Mouse (Mus musculus) forebrain, embryonic 10.5 days (tissue): ENCODE data around the gene Hsd17b14. TPM values are rescaled to one million over a fixed set of nuclear protein-coding genes. Genes with fewer than 3 reads are reported as not detected.
"Not testable (repeated sequence)": the region's sequence is repeated elsewhere in the genome, so short reads cannot be mapped to it uniquely, and the experiment has no call there.

ENCODE experiments used
- DNase-seq: peaks from one replicate; pipeline ENCODE4 v3.0.0-alpha.2; 2017; ENCODE audit warnings: low spot score; ENCODE audit errors: extremely low spot score
- H3K27ac ChIP-seq: fragments of 300-500 bp; sonication (generic); 2 replicates; pipeline ENCODE4 v1.5.1; 2016; ENCODE audit warnings: mild to moderate bottlenecking
- H3K27me3 ChIP-seq: fragments of 300-500 bp; sonication (generic); 2 replicates; pipeline ENCODE4 v1.6.1; 2016; ENCODE audit warnings: mild to moderate bottlenecking; ENCODE audit not compliant: poor library complexity, severe bottlenecking
- H3K36me3 ChIP-seq: fragments of 300-500 bp; sonication (generic); replicated peaks from 2 replicates; pipeline ENCODE4 v1.6.1; 2016; ENCODE audit warnings: mild to moderate bottlenecking, moderate library complexity
- H3K4me1 ChIP-seq: fragments of 300-500 bp; sonication (generic); 2 replicates; pipeline ENCODE4 v1.6.1; 2016
- H3K4me3 ChIP-seq: fragments of 300-500 bp; sonication (generic); 2 replicates; pipeline ENCODE4 v1.5.1; 2016; ENCODE audit warnings: mild to moderate bottlenecking, moderate library complexity
- H3K9me3 ChIP-seq: fragments of 300-500 bp; sonication (generic); 2 replicates; pipeline ENCODE4 v1.6.1; 2016; ENCODE audit warnings: mild to moderate bottlenecking, moderate library complexity
- WGBS: fragments of 180-500 bp; shearing (Covaris S2); methylation state at CpG from one replicate; pipeline ENCODE4 v1.1.7; 2016; 5-methylcytosine and 5-hydroxymethylcytosine counted together
- polyA plus RNA-seq: library from polyadenylated mRNA; unstranded; fragments of >200 nt; fragmentation: Nextera tagmentation; extraction: Ambion mirVana; gene quantifications from 2 replicates; pipeline ENCODE4 v1.2.1, GENCODE M21; 2016

Hsd17b14 gene
- polyA plus RNA-seq, 1 experiment from 2014 or later, result 0.63 TPM

DNA sequence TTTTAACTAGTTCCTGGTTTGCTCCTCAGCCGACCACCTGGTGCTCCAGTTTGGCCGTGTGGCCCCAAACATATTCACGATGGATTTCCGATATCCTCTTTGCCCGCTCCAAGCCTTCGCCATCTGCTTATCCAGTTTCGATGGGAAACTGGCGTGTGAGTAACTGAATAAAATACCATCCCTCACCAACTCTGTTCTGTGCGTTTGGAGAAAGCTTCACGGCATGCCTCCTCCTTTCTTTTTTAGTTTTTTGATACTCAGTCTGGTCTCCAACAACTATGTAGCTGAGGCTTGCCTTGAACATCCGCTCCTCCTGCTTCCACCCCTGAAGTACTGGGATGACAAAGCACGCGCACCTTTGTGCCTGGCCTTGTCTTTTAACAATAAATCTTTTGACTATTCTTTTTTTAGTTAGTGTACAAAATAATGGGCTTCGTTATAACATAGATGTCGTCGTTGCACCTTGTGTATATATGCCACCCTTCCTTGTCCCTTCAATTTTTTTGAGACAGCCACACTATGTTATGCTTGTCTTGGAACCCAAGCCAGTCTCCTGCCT is 32.4 kb upstream of the Hsd17b14 start:
- H3K4me1 ChIP-seq, result peaks cover 47% of the 10 kb centered on the region
- DNase-seq, result no peak
- no peaks in the 10 kb centered on the region for H3K27me3 ChIP-seq
- peak overlapping the region; percentile 91 for H3K27ac ChIP-seq
- H3K36me3 ChIP-seq, result peaks cover 20% of the 10 kb centered on the region
- 61% methylated on average over 16 of the region's 16 CpGs for WGBS
- no peaks in the 10 kb centered on the region for H3K9me3 ChIP-seq
- peak overlapping the region; percentile 63 for H3K4me3 ChIP-seq

DNA sequence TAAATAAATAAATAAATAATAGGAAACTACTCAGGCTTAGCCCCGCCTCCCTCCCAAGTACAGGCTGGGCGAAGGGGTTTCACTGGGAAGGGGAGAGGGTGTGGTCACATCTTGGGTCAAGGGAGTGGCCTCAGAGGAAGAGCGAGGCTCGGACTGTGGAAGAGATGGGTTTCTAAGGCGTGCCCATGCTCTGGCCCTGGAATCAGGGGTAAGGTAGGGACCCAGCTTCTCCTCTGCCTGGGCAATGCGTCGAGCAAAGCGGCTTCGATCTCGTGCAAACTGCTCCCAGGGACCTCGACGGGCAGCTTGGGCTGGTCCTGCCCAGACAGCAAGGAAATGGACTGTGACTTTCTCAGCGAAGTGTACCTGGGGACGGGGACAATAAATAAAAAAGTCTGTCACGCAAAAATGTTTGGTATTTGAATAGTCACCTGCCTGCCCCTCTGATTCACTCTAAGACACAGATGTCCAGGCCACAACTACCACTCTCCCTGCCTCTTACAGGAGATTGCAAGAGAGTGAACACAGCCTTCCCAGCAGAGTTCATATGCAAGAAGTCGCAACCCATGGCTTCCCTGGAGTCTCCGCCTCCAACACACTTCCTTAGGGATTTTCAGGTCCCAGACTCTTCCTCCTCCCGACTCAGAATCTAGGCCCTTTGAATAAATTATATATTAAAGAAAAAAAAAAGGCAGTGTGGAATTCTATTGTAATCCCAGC is 31.6 kb upstream of the Hsd17b14 start:
- no peak for DNase-seq
- peak overlapping the region; percentile 30 for H3K4me3 ChIP-seq
- peaks cover 20% of the 10 kb centered on the region for H3K36me3 ChIP-seq
- H3K27ac ChIP-seq, result no peak overlapping the region
- peaks cover 47% of the 10 kb centered on the region for H3K4me1 ChIP-seq
- no peaks in the 10 kb centered on the region for H3K9me3 ChIP-seq
- H3K27me3 ChIP-seq, result no peaks in the 10 kb centered on the region
- 79% methylated on average over 18 of the region's 18 CpGs for WGBS

DNA sequence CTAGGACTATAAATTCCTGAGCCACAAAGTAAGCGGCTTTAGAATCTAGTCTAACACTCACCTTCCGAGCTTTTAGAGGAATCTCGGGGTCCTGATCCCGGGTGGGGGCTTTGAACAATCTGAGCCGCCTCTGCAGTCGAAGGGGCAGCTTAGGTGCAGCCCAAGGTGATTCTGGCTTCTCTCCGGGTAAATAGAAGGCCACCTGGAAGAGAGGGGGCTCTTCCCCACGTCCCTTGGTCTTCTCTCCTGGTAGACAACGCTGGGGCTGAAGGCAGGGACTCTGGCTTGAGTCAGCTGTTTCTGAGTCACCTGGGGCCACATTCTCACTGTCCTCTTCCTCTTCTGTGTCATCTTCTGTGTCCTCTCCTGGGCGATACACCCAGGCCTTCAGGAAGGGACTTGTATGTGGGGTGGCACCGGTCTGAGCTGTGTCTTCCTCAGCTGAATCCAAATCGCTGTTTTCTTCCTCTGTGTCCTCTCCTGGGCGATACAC is 31.0 kb upstream of the Hsd17b14 start:
- no peaks in the 10 kb centered on the region for H3K9me3 ChIP-seq
- H3K27me3 ChIP-seq, result no peaks in the 10 kb centered on the region
- peaks cover 47% of the 10 kb centered on the region for H3K4me1 ChIP-seq
- H3K4me3 ChIP-seq, result peak overlapping the region; percentile 30
- DNase-seq, result no peak
- peaks cover 20% of the 10 kb centered on the region for H3K36me3 ChIP-seq
- WGBS, result 86% methylated on average over 13 of the region's 13 CpGs
- H3K27ac ChIP-seq, result no peak overlapping the region

DNA sequence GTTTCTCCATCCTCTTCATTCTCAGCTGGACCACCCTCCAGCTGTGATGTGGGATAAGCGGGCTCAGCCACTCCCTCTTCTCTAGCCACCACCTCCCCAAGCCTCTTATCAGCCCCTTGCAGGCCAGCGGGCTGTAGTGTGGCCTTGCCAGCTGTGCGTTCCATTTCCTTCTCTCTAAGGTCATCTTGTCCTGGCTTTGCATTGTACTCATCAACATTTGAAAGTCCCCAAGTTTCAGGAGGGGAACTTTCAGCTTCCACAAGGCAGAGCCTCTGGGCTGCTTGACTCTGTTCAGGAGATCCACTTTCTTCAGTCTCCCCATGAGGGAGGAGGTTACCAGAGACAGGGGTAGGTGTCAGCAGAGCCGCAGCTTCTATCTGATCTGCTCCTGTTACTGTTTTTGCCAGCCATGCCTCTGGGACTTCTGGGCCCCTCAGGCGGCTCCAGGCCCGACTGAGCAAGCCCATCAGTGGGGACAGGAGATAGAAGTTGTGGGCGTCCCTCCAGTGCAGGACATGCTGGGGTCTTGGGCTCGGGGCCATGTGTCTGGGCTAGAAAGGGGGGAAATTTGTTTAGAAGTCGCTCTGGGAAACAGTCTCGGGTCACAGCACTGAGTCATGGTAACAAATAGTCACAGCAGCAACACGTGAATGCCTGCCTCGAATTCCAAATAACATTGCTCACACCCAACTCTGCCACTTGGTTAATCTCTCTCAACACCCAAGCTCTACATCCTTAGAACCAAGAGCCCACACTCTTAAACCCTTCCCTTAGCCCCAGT is 29.7 kb upstream of the Hsd17b14 start:
- Histone ChIP-seq H3K27me3 (no peaks in the 10 kb centered on the region), H3K36me3 (peaks cover 20% of the 10 kb centered on the region), H3K4me3 (peak overlapping the region; percentile 91), H3K9me3 (no peaks in the 10 kb centered on the region), H3K4me1 (peaks cover 50% of the 10 kb centered on the region), H3K27ac (peak overlapping the region; percentile 94)
- 43% methylated on average over 12 of the region's 12 CpGs for WGBS
- DNase-seq, result peak; percentile 25

DNA sequence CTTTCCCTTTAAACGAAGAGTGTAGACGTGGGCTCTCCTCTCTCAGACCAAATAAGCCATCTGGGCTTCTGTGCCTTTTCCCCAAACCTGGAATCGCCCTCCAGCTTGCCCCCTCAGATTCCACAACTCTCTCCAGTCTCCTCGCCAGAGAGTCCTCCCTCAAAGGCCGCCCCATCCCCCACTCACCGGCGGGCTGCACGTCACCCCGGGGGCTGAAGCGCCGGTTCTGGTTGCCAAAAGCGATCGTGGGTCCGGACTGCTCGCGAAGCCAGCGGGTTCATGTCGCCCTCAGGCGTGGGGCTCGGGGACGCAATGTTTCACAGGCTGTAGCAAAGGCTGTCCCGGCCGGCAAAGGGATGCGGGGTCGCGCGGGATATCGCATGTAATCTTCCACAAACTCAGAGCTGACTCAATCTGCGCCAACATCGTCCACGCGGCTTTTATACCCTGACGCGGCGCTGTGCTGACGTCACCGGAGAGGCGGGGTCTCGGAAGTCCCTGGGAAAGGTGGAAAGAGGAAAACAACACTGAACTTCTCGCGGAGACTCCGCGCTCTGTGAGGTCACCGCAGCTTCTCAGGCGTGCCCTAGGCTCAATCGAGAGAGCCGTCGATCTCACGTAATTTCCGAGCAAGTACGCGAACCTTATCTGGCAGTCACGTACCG is 28.8 kb upstream of the Hsd17b14 start, which contains the start of the genes Ppp1r15a and Plekha4:
TSS of gene Ppp1r15a (minus strand) at position 460 of the 665 bp plus-strand sequence.
TSS of gene Plekha4 (plus strand) at position 522 of the 665 bp plus-strand sequence.
- peak; percentile 97 for DNase-seq
- under 1% methylated on average over 54 of the region's 54 CpGs for WGBS
- Histone ChIP-seq H3K4me1 (peaks cover 59% of the 10 kb centered on the region), H3K36me3 (peaks cover 20% of the 10 kb centered on the region), H3K27me3 (no peaks in the 10 kb centered on the region), H3K9me3 (no peaks in the 10 kb centered on the region), H3K27ac (peak within 1 kb of the TSS; percentile 94), H3K4me3 (peak within 1 kb of the TSS; percentile 91)

DNA sequence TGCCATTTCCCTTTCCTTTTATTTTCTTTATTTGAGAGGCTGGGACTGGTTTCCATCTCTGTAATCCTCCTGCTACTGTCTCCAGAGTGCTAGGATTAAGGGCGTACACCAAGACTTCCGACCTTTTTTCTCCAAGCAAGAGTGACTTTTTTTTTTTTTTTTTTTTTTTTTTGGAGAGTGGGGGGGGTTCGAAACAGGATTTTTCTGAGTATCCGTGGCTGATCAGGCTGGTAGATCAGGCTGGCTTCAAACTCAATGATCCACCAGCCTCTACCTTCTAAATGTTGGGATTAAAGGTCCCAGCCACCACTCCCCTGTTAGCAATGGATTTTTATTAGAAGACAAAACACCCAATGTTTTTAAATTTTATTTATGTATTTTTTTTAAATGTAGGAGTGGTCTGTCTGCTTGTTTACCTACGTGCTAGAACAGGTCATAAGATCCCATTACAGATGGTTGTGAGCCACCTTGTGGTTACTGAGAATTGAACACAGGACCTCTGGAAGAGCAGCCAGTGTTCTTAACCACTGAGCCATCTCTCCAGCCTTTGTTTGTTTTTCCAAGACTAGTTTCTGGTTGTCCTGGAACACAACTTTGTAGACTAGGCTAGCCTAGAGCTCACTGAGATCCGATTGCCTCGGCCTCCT is 28.1 kb upstream of the Hsd17b14 start:
- Histone ChIP-seq H3K36me3 (peaks cover 20% of the 10 kb centered on the region), H3K4me1 (peaks cover 54% of the 10 kb centered on the region), H3K4me3 (peak overlapping the region; percentile 91), H3K9me3 (no peaks in the 10 kb centered on the region), H3K27me3 (no peaks in the 10 kb centered on the region), H3K27ac (peak overlapping the region; percentile 94)
- DNase-seq, result no peak
- WGBS, result 24% methylated on average over 7 of the region's 7 CpGs

DNA sequence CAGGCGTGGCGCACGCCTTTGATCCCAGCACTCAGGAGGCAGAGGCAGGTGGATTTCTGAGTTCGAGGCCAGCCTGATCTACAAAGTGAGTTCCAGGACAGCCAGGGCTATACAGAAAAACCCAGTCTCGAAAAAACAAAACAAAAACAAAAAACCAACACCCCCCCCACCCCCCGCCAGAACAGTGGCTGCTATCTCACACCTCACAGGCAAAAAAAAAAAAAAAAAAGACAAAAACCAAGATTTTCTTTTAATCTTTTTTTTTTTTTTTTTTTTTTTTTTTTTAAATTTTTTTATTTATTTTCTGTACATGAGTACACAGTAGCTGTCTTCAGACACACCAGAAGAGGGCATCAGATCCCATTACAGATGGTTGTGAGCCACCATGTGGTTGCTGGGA is 27.5 kb upstream of the Hsd17b14 start:
- Histone ChIP-seq H3K4me1 (peaks cover 50% of the 10 kb centered on the region), H3K36me3 (peaks cover 20% of the 10 kb centered on the region)
- 88% methylated on average over 6 of the region's 6 CpGs for WGBS
- H3K27me3 ChIP-seq, H3K4me3 ChIP-seq, DNase-seq, H3K9me3 ChIP-seq, H3K27ac ChIP-seq: not testable (repeated sequence)

DNA sequence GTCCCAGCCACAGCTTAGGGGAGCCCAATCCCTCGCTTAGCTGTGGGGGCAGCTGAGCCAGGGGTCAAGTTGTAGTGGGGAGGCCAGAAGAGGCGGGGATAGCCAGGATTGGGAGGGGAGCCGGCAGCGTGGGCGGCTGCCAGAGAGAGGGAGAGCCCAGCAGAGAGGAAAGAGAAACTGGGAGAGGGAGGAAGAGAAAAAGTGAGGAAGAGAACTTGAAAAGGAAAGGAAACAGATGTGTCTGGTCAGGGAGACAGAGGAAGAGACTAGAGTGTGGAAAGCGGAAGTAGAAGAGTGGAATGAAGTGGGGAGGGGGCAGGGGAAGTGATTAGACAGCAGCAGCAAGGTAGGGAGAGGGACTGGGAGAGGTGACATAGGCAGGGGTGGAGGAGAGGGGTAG is 25.2 kb upstream of the Hsd17b14 start:
- H3K27ac ChIP-seq, result peak overlapping the region; percentile 12; the same call in 1 of the 2 replicates
- H3K4me1 ChIP-seq, result peaks cover 32% of the 10 kb centered on the region
- H3K36me3 ChIP-seq, result peaks cover 4% of the 10 kb centered on the region
- H3K4me3 ChIP-seq, result no peak overlapping the region
- no peak for DNase-seq
- no peaks in the 10 kb centered on the region for H3K27me3 ChIP-seq
- 30% methylated on average over 6 of the region's 6 CpGs for WGBS
- H3K9me3 ChIP-seq, result no peaks in the 10 kb centered on the region

DNA sequence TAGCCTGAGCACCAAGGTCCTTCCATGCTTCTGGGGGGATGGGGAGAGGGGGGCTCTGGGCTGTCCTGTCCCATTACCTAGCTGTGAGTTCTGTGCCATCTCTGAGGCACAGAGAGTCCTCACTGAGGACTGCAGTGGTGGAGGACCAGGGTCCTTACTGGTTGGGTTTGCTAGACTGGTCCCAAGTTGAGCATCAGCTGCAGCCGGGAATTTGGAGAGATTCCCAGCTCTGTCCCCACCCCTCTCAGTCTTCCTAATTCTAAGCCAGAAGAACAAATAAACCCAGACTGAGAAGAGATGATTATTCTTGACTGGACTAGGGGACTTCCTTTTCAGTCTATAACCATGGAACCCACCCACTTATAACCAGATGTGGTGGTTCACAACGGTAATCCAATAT is 24.1 kb upstream of the Hsd17b14 start:
- H3K27ac ChIP-seq, result peak overlapping the region; percentile 62; the same call in 1 of the 2 replicates
- H3K9me3 ChIP-seq, result no peaks in the 10 kb centered on the region
- H3K4me1 ChIP-seq, result peaks cover 21% of the 10 kb centered on the region
- H3K4me3 ChIP-seq, result no peak overlapping the region
- 90% methylated on average over 2 of the region's 2 CpGs for WGBS
- DNase-seq, result no peak
- no peaks in the 10 kb centered on the region for H3K36me3 ChIP-seq
- H3K27me3 ChIP-seq, result no peaks in the 10 kb centered on the region

DNA sequence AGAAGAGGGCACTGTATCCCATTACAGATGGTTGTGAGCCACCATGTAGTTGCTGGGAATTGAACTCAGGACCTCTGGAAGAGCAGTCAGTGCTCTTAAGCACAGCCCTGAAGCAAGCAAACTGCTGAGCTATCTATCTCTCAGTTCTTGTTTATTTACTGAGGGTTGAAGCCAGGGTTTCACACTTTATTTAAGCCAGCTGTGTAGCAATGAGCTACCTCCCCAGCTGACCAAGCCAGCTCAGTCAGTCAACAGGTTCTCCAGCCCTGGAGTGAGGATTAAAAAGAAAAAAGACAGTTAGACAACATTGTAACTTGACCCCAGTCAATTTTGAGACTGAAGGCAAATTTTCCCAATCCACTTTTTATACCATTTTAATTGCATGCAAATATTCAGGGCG is 19.0 kb upstream of the Hsd17b14 start:
- no peaks in the 10 kb centered on the region for H3K36me3 ChIP-seq
- DNase-seq, result no peak
- no peaks in the 10 kb centered on the region for H3K9me3 ChIP-seq
- WGBS, result 73% methylated on average over 1 of the region's 1 CpGs
- H3K4me3 ChIP-seq, result no peak overlapping the region
- H3K27me3 ChIP-seq, result no peaks in the 10 kb centered on the region
- no peak overlapping the region for H3K27ac ChIP-seq
- H3K4me1 ChIP-seq, result peaks cover 23% of the 10 kb centered on the region

DNA sequence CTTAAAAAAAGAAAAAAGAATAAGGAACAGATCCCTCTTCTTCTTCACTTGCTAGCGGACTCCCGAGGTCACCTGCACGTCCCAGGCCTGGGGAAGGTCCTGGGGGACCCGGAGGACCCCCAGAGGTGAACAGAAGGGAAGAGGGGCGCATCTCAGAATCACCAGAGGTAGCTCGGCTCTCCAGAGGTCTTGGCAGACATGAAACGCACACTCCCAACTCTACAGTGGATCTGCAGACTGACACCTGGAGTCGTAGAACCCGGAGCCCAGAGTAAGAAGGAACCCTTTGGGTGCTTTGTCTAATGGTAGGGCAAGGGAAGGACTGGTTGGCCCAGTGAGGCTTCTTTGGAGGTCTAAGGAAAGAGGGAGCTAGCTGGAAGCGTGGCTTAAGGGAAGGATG is 17.1 kb upstream of the Hsd17b14 start:
- peak overlapping the region; percentile 70 for H3K4me3 ChIP-seq
- no peaks in the 10 kb centered on the region for H3K36me3 ChIP-seq
- 82% methylated on average over 10 of the region's 10 CpGs for WGBS
- peak overlapping the region; percentile 87; the same call in 1 of the 2 replicates for H3K27ac ChIP-seq
- no peaks in the 10 kb centered on the region for H3K9me3 ChIP-seq
- no peaks in the 10 kb centered on the region for H3K27me3 ChIP-seq
- no peak for DNase-seq
- H3K4me1 ChIP-seq, result peaks cover 21% of the 10 kb centered on the region
